Mouse (Mus musculus): Measurements from ENCODE around the gene Zfp53.

DNA sequence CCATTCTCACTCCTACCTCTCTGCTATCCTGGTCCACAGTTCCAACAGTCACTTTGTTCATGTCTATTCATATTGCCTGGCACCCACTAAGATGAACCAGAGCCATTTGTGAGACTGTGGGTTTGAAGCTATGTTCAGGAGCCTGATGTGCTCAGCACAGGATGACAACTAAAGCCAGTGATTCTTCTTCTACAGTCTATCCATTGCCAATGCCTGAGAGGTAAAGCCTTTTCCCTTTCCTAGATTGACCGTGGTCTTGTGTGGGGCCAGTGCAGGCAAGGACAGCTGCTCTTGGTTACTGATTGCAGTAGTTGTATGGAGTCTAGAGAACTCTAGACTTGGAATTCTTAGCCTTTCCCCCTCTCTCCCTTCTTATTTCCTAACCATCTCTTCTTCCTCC is 45.2 kb downstream of the Zfp53 start:
- TF ChIP-seq HCFC1 (IDR thresholded peaks at IDR 0.05; ENCODE audit: low read depth, low read length): no peak
- TF ChIP-seq MAZ (IDR thresholded peaks at IDR 0.05; ENCODE audit: low read depth, low read length): no peak
- TF ChIP-seq GATA1 (IDR thresholded peaks at IDR 0.05; ENCODE audit: low read depth, low read length): no peak
- no peak for TF ChIP-seq GABPA (IDR thresholded peaks at IDR 0.05; ENCODE audit: low read depth, low read length)
- no peak for TF ChIP-seq POLR2A (IDR thresholded peaks at IDR 0.05; ENCODE audit: control insufficient read depth in 1 of 2, insufficient read depth in 1 of 2, low read depth in 1 of 2, low read length in 2 of 2, poor library complexity in 1 of 2)
- no peak for TF ChIP-seq UBTF (IDR thresholded peaks at IDR 0.05; ENCODE audit: borderline replicate concordance, insufficient read depth, low read depth, low read length)
- no peak for TF ChIP-seq CTCF (IDR thresholded peaks at IDR 0.05 in 2 of 3, conservative IDR thresholded peaks at IDR 0.05 in 1 of 3; ENCODE audit: control insufficient read depth in 1 of 3, insufficient read depth in 1 of 3, low read depth in 2 of 3, low read length in 3 of 3, poor library complexity in 1 of 3, severe bottlenecking in 1 of 3)
- no peak for TF ChIP-seq USF1 (IDR thresholded peaks at IDR 0.05; ENCODE audit: low read depth, low read length)

All from MEL (cell line).